Mouse (Mus musculus): ENCODE measurements around the gene Ppp1r15a. TPM values are rescaled to one million over a fixed set of nuclear protein-coding genes. Genes with fewer than 3 reads are reported as not detected.

The Ppp1r15a gene
- total and polyA plus RNA-seq, 3 experiments: 11.7 to 37.1 (median 13.9) TPM

DNA sequence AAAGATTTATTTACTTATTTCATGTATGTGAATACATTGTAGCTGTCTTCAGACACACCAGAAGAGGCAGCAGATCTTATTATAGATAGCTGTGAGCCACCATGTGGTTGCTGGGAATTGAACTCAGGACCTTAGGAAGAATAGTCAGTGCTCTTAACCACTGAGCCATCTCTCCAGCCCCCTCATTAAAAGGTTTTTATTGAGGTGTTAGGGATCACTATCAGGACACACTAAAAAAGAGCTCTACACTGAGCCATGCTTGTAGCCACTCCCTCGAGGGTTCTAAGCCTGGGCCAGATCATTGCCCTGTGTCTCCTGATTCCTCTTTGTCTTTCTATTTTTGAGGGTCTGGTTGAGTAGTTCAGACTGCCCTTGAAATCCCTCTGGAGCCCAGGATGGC lies 49.6 kb downstream of the Ppp1r15a start:
- in situ Hi-C loops (cut with MboI; ENCODE audit: low pct_ligation_motif_present, low pct_unique_long_range_greater_than_20kb, low sequenced_read_pairs): no loop called here
- Histone ChIP-seq H3K9ac (ENCODE audit: insufficient read depth, low read depth) (no peak overlapping the region), H3K9me3 (replicated peaks; ENCODE audit: low read length) (no peaks in the 10 kb centered on the region), H3K4me1 (ENCODE audit: control insufficient read depth in 1 of 2, insufficient read depth in 2 of 2) (peaks cover 5 to 10% of the 10 kb centered on the region in 2 experiments; a peak in 2 of 4 replicates), H3K4me2 (ENCODE audit: insufficient read depth, low read depth, poor library complexity, severe bottlenecking) (no peak overlapping the region), H3K27ac (ENCODE audit: insufficient read depth, low read depth) (no peak overlapping the region), H3K27me3 (replicated peaks) (no peaks in the 10 kb centered on the region), H3K36me3 (replicated peaks in 1 of 2; ENCODE audit: control insufficient read depth in 1 of 2, insufficient read depth in 1 of 2, low read length in 1 of 2) (peaks cover 24 to 72% of the 10 kb centered on the region in 2 experiments), H3K4me3 (replicated peaks in 1 of 3; ENCODE audit: low read depth in 2 of 3, low read length in 2 of 3, poor library complexity in 1 of 3) (no peak overlapping the region), H3K79me2 (replicated peaks; ENCODE audit: control insufficient read depth, extremely low read depth, insufficient read depth, poor library complexity, severe bottlenecking) (no peaks in the 10 kb centered on the region)
- no peak for DNase-seq (ENCODE audit: extremely low read depth)
- dilution Hi-C loops (cut with MboI; ENCODE audit: extremely low pct_ligation_motif_present, extremely low pct_unique_long_range_greater_than_20kb, low sequenced_read_pairs): no loop called here
- TF ChIP-seq KAT2A (IDR thresholded peaks at IDR 0.05; ENCODE audit: insufficient replicate concordance, low read length): no peak
- no peak for TF ChIP-seq NRF1 (IDR thresholded peaks at IDR 0.05; ENCODE audit: low read depth, low read length)
- no peak for TF ChIP-seq UBTF (IDR thresholded peaks at IDR 0.05; ENCODE audit: low read depth, low read length)
- TF ChIP-seq MAX (IDR thresholded peaks at IDR 0.05; ENCODE audit: low read length): no peak
- TF ChIP-seq ZKSCAN1 (IDR thresholded peaks at IDR 0.05; ENCODE audit: borderline replicate concordance, low read depth, low read length): no peak
- no peak for TF ChIP-seq POLR2A (IDR thresholded peaks at IDR 0.05; ENCODE audit: low read depth, low read length)
- no peak for TF ChIP-seq MEF2A (IDR thresholded peaks at IDR 0.05; ENCODE audit: borderline replicate concordance, low read depth, low read length)
- TF ChIP-seq POLR2AphosphoS2 (IDR thresholded peaks at IDR 0.05; ENCODE audit: low read depth, low read length): no peak
- no peak for TF ChIP-seq SMC3 (IDR thresholded peaks at IDR 0.05; ENCODE audit: low read depth, low read length)
- TF ChIP-seq JUN (IDR thresholded peaks at IDR 0.05; ENCODE audit: insufficient read depth, low read depth, low read length): no peak
- no peak for TF ChIP-seq ZMIZ1 (IDR thresholded peaks at IDR 0.05; ENCODE audit: low read depth, low read length)
- TF ChIP-seq PAX5 (IDR thresholded peaks at IDR 0.05; ENCODE audit: low read length): no peak
- TF ChIP-seq CHD2 (IDR thresholded peaks at IDR 0.05; ENCODE audit: low read length): no peak
- TF ChIP-seq USF1 (IDR thresholded peaks at IDR 0.05; ENCODE audit: low read depth, low read length): no peak
- TF ChIP-seq E2F4 (IDR thresholded peaks at IDR 0.05; ENCODE audit: insufficient replicate concordance, low read depth, low read length): no peak

- Histone ChIP-seq H3K4me3 (replicated peaks in 1 of 3; ENCODE audit: low read depth in 2 of 3, low read length in 2 of 3, poor library complexity in 1 of 3) (no peak overlapping the region), H3K27me3 (replicated peaks) (no peaks in the 10 kb centered on the region), H3K27ac (ENCODE audit: insufficient read depth, low read depth) (no peak overlapping the region), H3K4me2 (ENCODE audit: insufficient read depth, low read depth, poor library complexity, severe bottlenecking) (no peak overlapping the region), H3K79me2 (replicated peaks; ENCODE audit: control insufficient read depth, extremely low read depth, insufficient read depth, poor library complexity, severe bottlenecking) (no peaks in the 10 kb centered on the region), H3K9ac (ENCODE audit: insufficient read depth, low read depth) (no peak overlapping the region), H3K36me3 (replicated peaks in 1 of 2; ENCODE audit: control insufficient read depth in 1 of 2, insufficient read depth in 1 of 2, low read length in 1 of 2) (peaks cover 24 to 69% of the 10 kb centered on the region in 2 experiments), H3K9me3 (replicated peaks; ENCODE audit: low read length) (no peaks in the 10 kb centered on the region), H3K4me1 (ENCODE audit: control insufficient read depth in 1 of 2, insufficient read depth in 2 of 2) (peaks cover 5 to 19% of the 10 kb centered on the region in 2 experiments; a peak in 3 of 4 replicates)
- in situ Hi-C loops (cut with MboI; ENCODE audit: low pct_ligation_motif_present, low pct_unique_long_range_greater_than_20kb, low sequenced_read_pairs) (no loop called here), dilution Hi-C loops (cut with MboI; ENCODE audit: extremely low pct_ligation_motif_present, extremely low pct_unique_long_range_greater_than_20kb, low sequenced_read_pairs) (no loop called here)
- TF ChIP-seq EP300 (IDR thresholded peaks at IDR 0.05; ENCODE audit: low read length) (no peak), HCFC1 (IDR thresholded peaks at IDR 0.05; ENCODE audit: low read depth, low read length) (no peak), CTCF (conservative IDR thresholded peaks at IDR 0.05 in 1 of 2, IDR thresholded peaks at IDR 0.05 in 1 of 2; ENCODE audit: low read depth in 2 of 2, low read length in 2 of 2) (no peak), ETS1 (conservative IDR thresholded peaks at IDR 0.05; ENCODE audit: low read depth, low read length) (no peak), SMC3 (IDR thresholded peaks at IDR 0.05; ENCODE audit: low read depth, low read length) (no peak), NELFE (IDR thresholded peaks at IDR 0.05; ENCODE audit: low read depth, low read length) (no peak), BHLHE40 (IDR thresholded peaks at IDR 0.05; ENCODE audit: low read depth, low read length) (no peak), JUN (IDR thresholded peaks at IDR 0.05; ENCODE audit: insufficient read depth, low read depth, low read length) (no peak), ZNF384 (IDR thresholded peaks at IDR 0.05; ENCODE audit: low read depth, low read length) (no peak), GABPA (IDR thresholded peaks at IDR 0.05; ENCODE audit: insufficient replicate concordance, low read depth, low read length) (no peak), UBTF (IDR thresholded peaks at IDR 0.05; ENCODE audit: low read depth, low read length) (no peak), RCOR1 (conservative IDR thresholded peaks at IDR 0.05; ENCODE audit: low read depth, low read length) (no peak), MAX (IDR thresholded peaks at IDR 0.05; ENCODE audit: low read length) (no peak)
- no peak for DNase-seq (ENCODE audit: extremely low read depth)
These were observed 50.6 kb downstream of the Ppp1r15a start for GRCm38 (mm10) chr7:45475291-45475969.

Data from CH12.LX (cell line).